Mouse (Mus musculus) CH12.LX (cell line): ENCODE measurements around the gene Ankfn1.

Experiments used
- CHD2 ChIP-seq: IDR thresholded peaks from 2 replicates; pipeline ENCODE4 v1.6.1; 2011; ENCODE audit warnings: low read length, improper control_type of control experiment
- CTCF ChIP-seq, 2 experiments: IDR thresholded peaks in 1 of 2; conservative IDR thresholded peaks in 1 of 2; 2 replicates each; pipeline ENCODE4 v1.5.1; 2011 to 2012; ENCODE audit warnings: low read depth in 2 of 2, low read length in 2 of 2, improper control_type of control experiment in 1 of 2, inconsistent platforms in 1 of 2, mild to moderate bottlenecking in 1 of 2, moderate library complexity in 1 of 2
- E2F4 ChIP-seq: IDR thresholded peaks from 2 replicates; pipeline ENCODE4 v1.6.1; 2011; ENCODE audit warnings: low read depth, low read length, improper control_type of control experiment; ENCODE audit not compliant: insufficient replicate concordance
- ELF1 ChIP-seq: IDR thresholded peaks from 2 replicates; pipeline ENCODE4 v1.6.1; 2014; ENCODE audit warnings: low read depth, mild to moderate bottlenecking, inconsistent platforms, low read length, improper control_type of control experiment
- EP300 ChIP-seq: IDR thresholded peaks from 2 replicates; pipeline ENCODE4 v1.6.1; 2011; ENCODE audit warnings: low read length, improper control_type of control experiment
- JUND ChIP-seq: conservative IDR thresholded peaks from 2 replicates; pipeline ENCODE4 v1.6.1; 2011; ENCODE audit warnings: low read depth, low read length, improper control_type of control experiment
- MAFK ChIP-seq: IDR thresholded peaks from 2 replicates; pipeline ENCODE4 v1.6.1; 2011; ENCODE audit warnings: low read length, improper control_type of control experiment; ENCODE audit not compliant: insufficient replicate concordance
- PAX5 ChIP-seq: IDR thresholded peaks from 2 replicates; pipeline ENCODE4 v1.6.1; 2012; ENCODE audit warnings: low read length, inconsistent platforms, mixed read lengths
- POLR2A ChIP-seq: IDR thresholded peaks from 2 replicates; pipeline ENCODE4 v1.6.1; 2011; ENCODE audit warnings: low read depth, mild to moderate bottlenecking, improper control_type of control experiment, low read length
- RAD21 ChIP-seq: IDR thresholded peaks from 2 replicates; pipeline ENCODE4 v1.6.1; 2011; ENCODE audit warnings: low read depth, mild to moderate bottlenecking, low read length, improper control_type of control experiment, moderate library complexity
- SIN3A ChIP-seq: IDR thresholded peaks from 2 replicates; pipeline ENCODE4 v1.6.1; 2012; ENCODE audit warnings: low read length, improper control_type of control experiment, inconsistent platforms
- SMC3 ChIP-seq: IDR thresholded peaks from 2 replicates; pipeline ENCODE4 v1.6.1; 2011; ENCODE audit warnings: low read depth, low read length, improper control_type of control experiment
- TCF12 ChIP-seq: IDR thresholded peaks from 2 replicates; pipeline ENCODE4 v1.6.1; 2014; ENCODE audit warnings: low read depth, mild to moderate bottlenecking, inconsistent platforms, low read length, improper control_type of control experiment

- no peak for TF ChIP-seq PAX5
- TF ChIP-seq CTCF (conservative IDR thresholded peaks at IDR 0.05 in 1 of 2, IDR thresholded peaks at IDR 0.05 in 1 of 2; ENCODE audit: low read depth in 2 of 2, low read length in 2 of 2): no peak
- TF ChIP-seq CHD2: no peak
- no peak for TF ChIP-seq SMC3
- no peak for TF ChIP-seq POLR2A
- no peak for TF ChIP-seq RAD21
- no peak for TF ChIP-seq EP300
- TF ChIP-seq TCF12: no peak
- TF ChIP-seq E2F4: no peak
- no peak for TF ChIP-seq JUND
- TF ChIP-seq ELF1: no peak
- TF ChIP-seq SIN3A: no peak
- TF ChIP-seq MAFK: no peak
These were observed 226.0 kb downstream of the Ankfn1 start for GRCm38 (mm10) chr11:89551441-89551840.
